Mouse (Mus musculus): ENCODE measurements around the gene Atp6v0a1.

DNA sequence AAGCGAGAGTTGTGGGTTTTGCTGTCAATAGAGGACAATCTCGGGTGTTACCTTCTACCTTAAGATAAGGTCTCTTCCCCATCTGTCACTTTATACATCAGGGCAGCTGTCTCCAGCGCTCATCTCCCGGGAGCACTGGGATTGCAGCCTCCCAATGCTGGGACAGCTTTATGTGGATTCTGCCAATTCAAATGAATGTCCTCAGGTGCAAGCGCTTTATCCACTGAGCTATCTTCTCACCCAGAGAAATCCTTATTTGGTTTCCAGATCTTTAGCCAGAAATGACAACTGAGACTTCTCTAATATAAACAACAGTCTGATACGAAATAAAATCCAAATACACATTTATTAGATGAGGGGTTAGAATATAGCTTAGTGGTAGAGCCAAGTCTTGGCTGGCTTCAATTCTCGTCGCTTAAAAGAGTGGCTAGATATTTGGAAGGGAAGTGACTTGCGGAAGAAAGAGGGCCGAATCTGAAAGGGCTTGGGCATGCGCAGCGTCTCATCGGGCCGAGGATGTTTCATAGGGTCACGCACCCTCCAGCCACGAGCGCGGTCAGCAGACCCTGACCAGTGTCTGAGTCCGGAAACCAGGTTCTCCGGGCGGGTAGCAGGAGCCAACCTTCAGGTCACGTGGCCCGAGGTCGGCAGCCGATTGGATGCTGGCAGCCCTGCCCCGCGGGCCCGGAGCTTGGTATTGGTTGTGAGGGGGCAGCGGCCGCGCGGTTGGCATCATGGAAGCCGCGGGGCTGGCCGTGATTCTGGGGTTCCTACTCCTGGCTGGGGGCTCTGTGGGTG is 60.3 kb downstream of the Atp6v0a1 start, which contains the start of gene Naglu:
- TF ChIP-seq CTCF (conservative IDR thresholded peaks at IDR 0.05; ENCODE audit: low read length) = no peak
- no peak for TF ChIP-seq POU5F1 (IDR thresholded peaks at IDR 0.05; ENCODE audit: borderline replicate concordance, low read length)

All from E14TG2a.4 (cell line).